Mouse (Mus musculus) cerebellum, adult 2 months (tissue): ENCODE measurements at regions not wholly inside any gene's neighbourhood (a gene's known extent, or its start where the extent isn't known, plus 50 kb on each side); places are given as distances from the start of the nearest gene placed in this dataset.

ENCODE experiments used
- DNase-seq, 2 experiments: peaks; one replicate each; pipeline ENCODE4 v3.0.0; 2021
- H3K27ac ChIP-seq: fragments of 200-500 bp; 2 replicates; pipeline ENCODE4 v1.5.1; 2012; ENCODE audit warnings: low read length, control low read depth, inconsistent platforms; ENCODE audit not compliant: insufficient read depth
- H3K27me3 ChIP-seq: fragments of 200-500 bp; 2 replicates; pipeline ENCODE4 v1.6.1; 2012; ENCODE audit warnings: inconsistent platforms, mild to moderate bottlenecking, low read length, moderate library complexity; ENCODE audit not compliant: control insufficient read depth, insufficient read depth
- H3K4me1 ChIP-seq: fragments of 200-500 bp; 2 replicates; pipeline ENCODE4 v1.6.1; 2011; ENCODE audit warnings: low read length; ENCODE audit not compliant: control insufficient read depth, insufficient read depth
- H3K4me3 ChIP-seq: fragments of 200-500 bp; replicated peaks from 2 replicates; pipeline ENCODE3; 2011; ENCODE audit warnings: mild to moderate bottlenecking, low read depth, low read length, control low read depth; ENCODE audit not compliant: insufficient read depth
- CTCF ChIP-seq: fragments of 200-500 bp; IDR thresholded peaks from 2 replicates; pipeline ENCODE4 v1.5.1; 2011; ENCODE audit warnings: low read depth, mild to moderate bottlenecking, control low read depth, low read length, moderate library complexity, borderline replicate concordance; ENCODE audit not compliant: insufficient read depth
- POLR2A ChIP-seq: fragments of 200-500 bp; IDR thresholded peaks from 2 replicates; pipeline ENCODE4 v1.6.1; 2011; ENCODE audit warnings: low read length, control low read depth, borderline replicate concordance; ENCODE audit not compliant: insufficient read depth
- WGBS: fragments of 180-500 bp; shearing (Covaris S2); methylation state at CpG from one replicate; pipeline ENCODE4 v1.1.7; 2018; 5-methylcytosine and 5-hydroxymethylcytosine counted together

DNA sequence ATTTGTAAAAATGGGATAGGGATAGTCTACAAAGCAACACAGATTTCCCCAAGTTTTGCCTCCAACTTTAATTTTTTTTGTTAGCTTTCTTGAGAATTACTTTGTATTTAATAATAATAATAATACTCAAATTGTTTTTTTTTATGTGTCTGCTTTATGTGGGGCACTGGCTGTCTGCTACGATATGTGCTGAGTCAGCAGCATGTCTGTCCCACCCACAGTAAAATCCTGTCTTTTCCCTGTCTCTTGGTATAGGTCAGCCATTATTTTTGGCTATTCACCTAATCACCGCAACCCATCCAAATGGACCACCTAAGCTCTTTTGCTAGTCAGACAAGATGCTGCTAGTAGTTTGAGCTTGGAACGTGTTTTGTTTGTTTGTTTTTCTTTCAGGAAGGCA, 473.0 kb downstream of the Hs3st4 start:
- 93% methylated on average over 3 of the region's 3 CpGs for WGBS
- no peak overlapping the region for H3K4me3 ChIP-seq
- no peak overlapping the region for H3K27ac ChIP-seq
- DNase-seq, result no peak
- TF ChIP-seq CTCF (no peak), POLR2A (no peak)
- H3K27me3 ChIP-seq, result no peaks in the 10 kb centered on the region
- H3K4me1 ChIP-seq, result no peaks in the 10 kb centered on the region

DNA sequence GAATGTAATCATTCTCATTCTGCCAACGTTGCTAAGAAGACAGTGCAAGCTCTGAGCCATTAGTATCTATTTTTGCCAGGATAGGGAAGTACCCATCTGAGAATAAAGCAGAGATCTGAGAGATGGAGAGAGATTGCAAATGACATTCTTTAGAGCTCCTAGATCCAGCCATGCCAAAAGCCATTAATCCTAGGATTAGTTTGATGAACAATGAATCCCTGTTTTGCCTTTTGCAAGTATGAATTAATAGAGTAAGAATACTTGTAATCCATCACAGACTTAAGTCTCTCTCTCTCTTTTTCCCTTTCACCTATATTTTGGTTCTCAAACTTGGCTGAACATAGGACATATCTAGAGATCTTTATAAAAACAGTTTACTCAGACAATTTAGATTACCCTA, 504.7 kb downstream of the Hs3st4 start:
- H3K27me3 ChIP-seq, result no peaks in the 10 kb centered on the region
- TF ChIP-seq CTCF (no peak), POLR2A (no peak)
- H3K4me1 ChIP-seq, result no peaks in the 10 kb centered on the region
- no peak overlapping the region for H3K27ac ChIP-seq
- H3K4me3 ChIP-seq, result no peak overlapping the region
- 68% methylated on average over 1 of the region's 1 CpGs for WGBS
- DNase-seq, result no peak

DNA sequence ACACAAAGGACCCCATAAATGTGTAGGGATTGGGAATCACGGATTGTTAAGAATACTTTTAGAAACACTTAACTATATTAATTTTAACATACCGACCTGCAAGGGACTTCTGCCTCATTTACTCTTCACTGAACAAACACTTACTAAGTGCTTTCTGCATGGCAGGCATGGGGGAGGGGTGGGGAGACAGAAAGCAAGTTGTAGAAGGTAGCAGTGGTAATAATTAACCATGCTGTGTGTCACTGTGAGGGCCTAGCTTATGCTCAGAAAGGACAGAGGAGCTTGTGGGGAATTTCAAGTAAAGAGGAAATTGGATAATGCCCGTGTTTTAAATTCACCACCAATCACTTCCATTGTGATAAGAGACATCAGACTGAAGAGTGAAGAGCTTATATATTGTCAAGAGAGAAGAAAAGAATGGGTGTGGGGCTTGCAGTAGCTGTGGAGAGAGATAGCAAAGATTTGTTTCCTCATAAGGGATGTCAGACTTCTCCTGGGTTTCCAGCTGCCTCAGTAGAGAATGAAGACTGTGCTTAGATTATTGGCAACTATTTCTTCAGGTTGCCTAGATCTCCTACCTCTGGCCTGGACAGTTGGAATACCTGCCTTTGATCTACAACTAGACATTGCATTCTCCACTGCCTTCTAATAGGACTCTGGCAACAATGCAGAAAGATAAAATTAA, 508.6 kb downstream of the Hs3st4 start:
- H3K4me3 ChIP-seq, result no peak overlapping the region
- WGBS, result 87% methylated on average over 3 of the region's 3 CpGs
- H3K27ac ChIP-seq, result no peak overlapping the region
- no peaks in the 10 kb centered on the region for H3K27me3 ChIP-seq
- TF ChIP-seq POLR2A, result no peak
- no peak for TF ChIP-seq CTCF
- H3K4me1 ChIP-seq, result no peaks in the 10 kb centered on the region
- DNase-seq, result no peak

DNA sequence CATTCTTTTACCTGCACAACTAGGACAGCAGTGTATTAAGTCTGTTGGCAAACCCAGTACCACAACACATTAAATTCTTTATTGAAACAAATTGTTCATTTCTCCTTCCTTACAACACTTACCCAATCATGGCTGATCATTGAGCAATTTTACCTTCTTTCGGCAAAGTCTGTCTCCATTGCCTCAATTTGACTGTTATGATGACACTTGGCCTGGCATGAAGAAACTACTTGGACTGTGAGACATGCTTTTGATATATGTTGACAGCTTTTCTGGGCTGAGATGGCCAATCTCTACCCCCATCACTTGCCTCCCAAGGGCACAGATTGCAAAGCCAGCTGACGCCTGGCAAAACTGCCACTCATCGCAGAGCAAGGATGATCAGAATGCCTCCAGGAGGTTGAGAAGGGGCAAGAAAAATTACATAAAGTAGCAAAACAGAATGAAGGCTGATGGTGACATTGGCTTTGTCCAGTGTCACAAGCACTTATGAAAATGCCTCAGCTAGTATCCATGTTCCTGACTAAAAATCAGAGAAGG, 509.3 kb downstream of the Hs3st4 start:
- WGBS, result 63% methylated on average over 3 of the region's 3 CpGs
- DNase-seq, result no peak
- H3K27me3 ChIP-seq, result no peaks in the 10 kb centered on the region
- H3K4me1 ChIP-seq, result no peaks in the 10 kb centered on the region
- H3K27ac ChIP-seq, result no peak overlapping the region
- TF ChIP-seq CTCF, result no peak
- TF ChIP-seq POLR2A, result no peak
- H3K4me3 ChIP-seq, result no peak overlapping the region

DNA sequence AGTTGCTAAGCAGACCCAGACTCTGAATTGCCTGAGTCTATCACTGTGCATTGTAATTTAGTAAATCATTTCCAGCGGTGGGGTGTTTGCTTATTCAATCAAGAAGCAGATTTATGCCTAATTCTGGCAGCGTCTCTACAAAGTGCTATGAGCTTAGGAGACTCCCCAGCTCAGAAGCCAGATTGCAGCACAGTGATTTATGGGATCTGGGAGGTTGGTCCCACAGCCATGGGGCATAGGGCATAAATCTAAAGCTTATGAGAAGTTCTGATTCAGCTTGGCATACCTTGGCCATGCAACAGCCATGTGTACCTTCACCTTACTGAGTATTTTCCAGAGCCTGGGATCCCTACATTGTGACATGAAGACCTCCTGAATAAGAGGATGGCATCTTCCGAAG, 518.0 kb downstream of the Hs3st4 start:
- 82% methylated on average over 3 of the region's 3 CpGs for WGBS
- Histone ChIP-seq H3K27ac (no peak overlapping the region), H3K4me3 (no peak overlapping the region), H3K27me3 (no peaks in the 10 kb centered on the region), H3K4me1 (no peaks in the 10 kb centered on the region)
- DNase-seq, result no peak
- TF ChIP-seq CTCF, result no peak
- no peak for TF ChIP-seq POLR2A

DNA sequence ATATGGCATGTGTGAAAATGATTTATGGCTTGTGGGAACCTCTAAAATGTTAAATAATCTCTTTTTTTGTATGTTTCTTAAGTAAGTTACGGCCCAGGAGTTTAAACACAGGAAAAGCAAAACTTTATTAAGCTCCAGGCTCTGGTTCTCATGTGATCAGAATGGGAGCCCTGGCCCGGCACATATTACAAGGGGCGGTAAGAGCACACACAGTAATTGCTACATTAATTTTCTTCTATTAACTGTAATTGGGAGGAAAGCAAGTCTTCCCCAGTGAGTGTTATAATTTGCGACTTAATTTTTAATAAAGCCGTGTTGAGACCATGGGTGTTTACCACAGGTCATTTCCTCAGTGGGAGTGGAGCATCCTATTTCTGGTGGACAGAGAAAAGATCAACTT, 520.1 kb downstream of the Hs3st4 start:
- H3K27me3 ChIP-seq, result no peaks in the 10 kb centered on the region
- TF ChIP-seq CTCF (no peak), POLR2A (no peak)
- no peak overlapping the region for H3K4me3 ChIP-seq
- WGBS, result 95% methylated on average over 5 of the region's 5 CpGs
- H3K4me1 ChIP-seq, result no peaks in the 10 kb centered on the region
- no peak for DNase-seq
- H3K27ac ChIP-seq, result no peak overlapping the region

DNA sequence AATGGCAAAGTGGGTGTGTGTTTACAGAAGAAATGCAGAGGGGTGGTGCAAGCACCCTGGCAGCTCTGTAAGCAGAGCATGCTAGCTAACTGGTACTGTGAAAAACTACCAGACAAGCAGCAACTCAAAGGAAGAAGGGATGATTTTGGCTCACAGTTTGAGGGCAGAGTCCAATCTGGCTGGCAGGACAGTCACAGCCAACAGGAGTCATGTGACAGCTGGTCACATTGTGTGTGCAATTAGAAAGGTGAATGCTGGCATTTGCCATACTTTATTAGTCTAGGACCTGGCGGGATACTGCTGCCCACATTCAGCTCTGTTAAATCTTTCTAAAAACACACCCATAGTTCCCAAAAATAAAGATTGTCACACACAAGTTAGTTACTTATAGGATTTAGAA, 566.4 kb downstream of the Hs3st4 start:
- Histone ChIP-seq H3K27me3 (no peaks in the 10 kb centered on the region), H3K27ac (no peak overlapping the region), H3K4me1 (no peaks in the 10 kb centered on the region), H3K4me3 (no peak overlapping the region)
- DNase-seq, result peak in 1 of 2 experiments; percentile 5
- no peak for TF ChIP-seq POLR2A
- TF ChIP-seq CTCF, result no peak
- WGBS, result 15% methylated on average over 1 of the region's 1 CpGs

DNA sequence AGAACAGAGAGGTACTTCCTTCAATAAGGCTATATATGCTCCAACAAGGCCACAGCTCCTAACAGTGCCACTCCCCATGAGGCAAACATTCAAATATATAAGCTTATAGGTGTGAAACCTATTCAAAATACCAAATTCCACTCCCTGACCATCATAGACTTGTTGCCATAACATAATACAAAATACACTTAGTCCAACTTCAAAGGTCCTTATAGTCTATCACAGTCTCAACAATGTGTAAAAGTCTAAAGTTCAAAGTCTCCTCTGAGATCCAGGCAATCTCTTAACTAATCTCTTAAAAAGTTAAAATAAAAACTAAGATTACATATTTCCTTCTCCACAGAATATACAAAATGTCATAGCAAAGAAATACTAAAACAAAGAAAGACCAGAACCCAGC, 574.5 kb downstream of the Hs3st4 start:
- no peak overlapping the region for H3K27ac ChIP-seq
- no peak for DNase-seq
- H3K4me3 ChIP-seq, result no peak overlapping the region
- no peaks in the 10 kb centered on the region for H3K4me1 ChIP-seq
- TF ChIP-seq POLR2A, result no peak
- TF ChIP-seq CTCF, result no peak
- no peaks in the 10 kb centered on the region for H3K27me3 ChIP-seq

DNA sequence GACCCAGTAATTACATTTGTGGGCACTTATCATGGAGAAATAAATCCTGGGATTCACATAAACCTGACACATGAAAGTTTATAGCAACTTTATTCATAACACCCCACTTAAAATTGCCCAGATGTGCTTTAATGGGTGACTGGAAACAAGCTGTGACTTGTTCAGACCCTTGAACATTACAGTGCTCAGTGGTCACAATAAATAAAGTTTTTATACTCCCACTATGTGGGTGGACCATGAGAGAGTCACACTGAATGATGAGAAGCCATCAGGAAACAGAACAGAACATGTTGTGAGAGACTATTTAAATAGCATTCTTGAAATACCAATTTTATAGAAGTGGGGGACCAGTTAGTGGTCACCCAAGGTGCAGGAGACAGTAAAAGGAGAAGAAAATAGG, 588.1 kb downstream of the Hs3st4 start:
- DNase-seq, result no peak
- no peaks in the 10 kb centered on the region for H3K27me3 ChIP-seq
- no peaks in the 10 kb centered on the region for H3K4me1 ChIP-seq
- H3K4me3 ChIP-seq, result no peak overlapping the region
- TF ChIP-seq CTCF, result no peak
- no peak for TF ChIP-seq POLR2A
- H3K27ac ChIP-seq, result no peak overlapping the region
